Mouse (Mus musculus) limb, embryonic 13.5 days (tissue): ENCODE results near the gene Fgd3. TPM values are rescaled to one million over a fixed set of nuclear protein-coding genes. Genes with fewer than 3 reads are reported as not detected.
A peak's percentile ranks its signal among the peaks of the same experiment; 100 is the strongest.

Source experiments
- ATAC-seq: fragments of 200-750 bp; cut with Nextera tagmentation; 2 replicates; pipeline ENCODE4 v1.8.0; 2017; ENCODE audit warnings: low read depth, moderate number of reproducible peaks, moderate TSS enrichment; ENCODE audit not compliant: low FRiP score
- H3K27ac ChIP-seq: fragments of 300-500 bp; sonication (generic); 2 replicates; pipeline ENCODE4 v1.5.1; 2015; ENCODE audit warnings: inconsistent platforms, mild to moderate bottlenecking, moderate library complexity
- H3K27me3 ChIP-seq: fragments of 300-500 bp; sonication (generic); 2 replicates; pipeline ENCODE4 v1.6.1; 2015; ENCODE audit warnings: mild to moderate bottlenecking, inconsistent platforms
- H3K36me3 ChIP-seq: fragments of 300-500 bp; sonication (generic); 2 replicates; pipeline ENCODE4 v1.6.1; 2015; ENCODE audit warnings: inconsistent platforms, mild to moderate bottlenecking, moderate library complexity
- H3K4me1 ChIP-seq: fragments of 300-500 bp; sonication (generic); 2 replicates; pipeline ENCODE4 v1.6.1; 2015; ENCODE audit warnings: inconsistent platforms
- H3K4me2 ChIP-seq: fragments of 300-500 bp; sonication (generic); replicated peaks from 2 replicates; pipeline ENCODE4 v1.6.1; 2015; ENCODE audit warnings: inconsistent platforms, mild to moderate bottlenecking, moderate library complexity
- H3K4me3 ChIP-seq: fragments of 300-500 bp; sonication (generic); 2 replicates; pipeline ENCODE4 v1.5.1; 2015; ENCODE audit warnings: moderate library complexity, mild to moderate bottlenecking, inconsistent platforms
- H3K9ac ChIP-seq: fragments of 300-500 bp; sonication (generic); 2 replicates; pipeline ENCODE4 v1.6.1; 2015; ENCODE audit warnings: mild to moderate bottlenecking, inconsistent platforms
- H3K9me3 ChIP-seq: fragments of 300-500 bp; sonication (generic); 2 replicates; pipeline ENCODE4 v1.6.1; 2016; ENCODE audit warnings: inconsistent platforms
- WGBS: fragments of 180-500 bp; shearing (Covaris S2); methylation state at CpG from one replicate; pipeline ENCODE4 v1.1.7; 2015; 5-methylcytosine and 5-hydroxymethylcytosine counted together
- polyA plus RNA-seq: library from polyadenylated mRNA; unstranded; fragments of >200 nt; fragmentation: Nextera tagmentation; extraction: Ambion mirVana; gene quantifications from 2 replicates; pipeline ENCODE4 v1.2.1, GENCODE M21; 2015

Gene Fgd3
- polyA plus RNA-seq, 1 experiment from 2014 or later, result 0.38 TPM

- Histone ChIP-seq H3K4me1 (peaks cover 34% of the 10 kb centered on the region), H3K27ac (peak overlapping the region; percentile 64; the same call in 1 of the 2 replicates), H3K27me3 (no peaks in the 10 kb centered on the region), H3K36me3 (no peaks in the 10 kb centered on the region), H3K9me3 (no peaks in the 10 kb centered on the region), H3K4me3 (peak overlapping the region; percentile 82; the same call in 1 of the 2 replicates), H3K9ac (0 out of 2 replicates have a peak overlapping the region, but pooled peaks have one; percentile 63), H3K4me2 (peak overlapping the region; percentile 81)
- 39% methylated on average over 9 of the region's 9 CpGs for WGBS
- 0 out of 2 replicates have a peak, but pooled peaks have one; percentile 30 for ATAC-seq
These were observed 103.1 kb downstream of the Fgd3 start for GRCm38 (mm10) chr13:49216808-49217561.

GRCm38 (mm10) chr13:49216220-49216552 is 103.9 kb downstream of the Fgd3 start:
- ATAC-seq, result peak; percentile 66
- 3% methylated on average over 17 of the region's 17 CpGs for WGBS
- Histone ChIP-seq H3K4me1 (peaks cover 37% of the 10 kb centered on the region), H3K9me3 (no peaks in the 10 kb centered on the region), H3K27me3 (no peaks in the 10 kb centered on the region), H3K4me3 (peak overlapping the region; percentile 82), H3K36me3 (no peaks in the 10 kb centered on the region), H3K9ac (peak overlapping the region; percentile 63), H3K27ac (peak overlapping the region; percentile 64), H3K4me2 (peak overlapping the region; percentile 81)

- peak within 1 kb of the TSS; percentile 86 for H3K9ac ChIP-seq
- peak within 1 kb of the TSS; percentile 82 for H3K4me3 ChIP-seq
- peak within 1 kb of the TSS; percentile 66 for H3K27ac ChIP-seq
- no peaks in the 10 kb centered on the region for H3K27me3 ChIP-seq
- peaks cover 37% of the 10 kb centered on the region for H3K4me1 ChIP-seq
- H3K36me3 ChIP-seq, result no peaks in the 10 kb centered on the region
- H3K9me3 ChIP-seq, result no peaks in the 10 kb centered on the region
- peak; percentile 90 for ATAC-seq
- WGBS, result under 1% methylated on average over 72 of the region's 78 CpGs
- peak within 1 kb of the TSS; percentile 81 for H3K4me2 ChIP-seq
These were observed 104.4 kb downstream of the Fgd3 start, which contains the start of gene Card19 for GRCm38 (mm10) chr13:49215504-49216219. Gene Card19 (minus strand): TSS chr13:49216037.

- Histone ChIP-seq H3K27ac (peak overlapping the region; percentile 66; the same call in 1 of the 2 replicates), H3K4me1 (peaks cover 37% of the 10 kb centered on the region)
These were observed 105.0 kb downstream of the Fgd3 start for GRCm38 (mm10) chr13:49215128-49215503.

GRCm38 (mm10) chr13:49214454-49214853 is 105.7 kb downstream of the Fgd3 start:
- ATAC-seq, result no peak
- Histone ChIP-seq H3K9me3 (no peaks in the 10 kb centered on the region), H3K4me3 (peak overlapping the region; percentile 82; the same call in 1 of the 2 replicates), H3K27me3 (no peaks in the 10 kb centered on the region), H3K4me1 (peaks cover 39% of the 10 kb centered on the region), H3K4me2 (peak overlapping the region; percentile 81), H3K9ac (no peak overlapping the region), H3K36me3 (no peaks in the 10 kb centered on the region), H3K27ac (no peak overlapping the region)
- 76% methylated on average over 3 of the region's 3 CpGs for WGBS

More at GRCm38 (mm10) chr13:49215128-49215503, 105.0 kb downstream of the Fgd3 start:
- Histone ChIP-seq H3K27me3 (no peaks in the 10 kb centered on the region), H3K9ac (peak overlapping the region; percentile 86), H3K4me3 (peak overlapping the region; percentile 82), H3K9me3 (no peaks in the 10 kb centered on the region), H3K36me3 (no peaks in the 10 kb centered on the region), H3K4me2 (peak overlapping the region; percentile 81)
- WGBS, result 9% methylated on average over 5 of the region's 5 CpGs
- no peak for ATAC-seq

- Histone ChIP-seq H3K36me3 (no peaks in the 10 kb centered on the region), H3K27me3 (no peaks in the 10 kb centered on the region), H3K9ac (no peak overlapping the region), H3K27ac (no peak overlapping the region), H3K4me3 (no peak overlapping the region), H3K4me1 (peaks cover 44% of the 10 kb centered on the region), H3K4me2 (peak overlapping the region; percentile 81), H3K9me3 (no peaks in the 10 kb centered on the region)
- ATAC-seq, result no peak
- WGBS, result 64% methylated on average over 4 of the region's 4 CpGs
These were observed 106.6 kb downstream of the Fgd3 start for GRCm38 (mm10) chr13:49213531-49213932.

GRCm38 (mm10) chr13:49212711-49213500 is 107.2 kb downstream of the Fgd3 start:
- H3K4me2 ChIP-seq, result no peak overlapping the region
- no peak overlapping the region for H3K27ac ChIP-seq
- 87% methylated on average over 4 of the region's 4 CpGs for WGBS
- no peaks in the 10 kb centered on the region for H3K36me3 ChIP-seq
- no peak overlapping the region for H3K9ac ChIP-seq
- H3K9me3 ChIP-seq, result no peaks in the 10 kb centered on the region
- no peaks in the 10 kb centered on the region for H3K27me3 ChIP-seq
- H3K4me3 ChIP-seq, result no peak overlapping the region
- no peak for ATAC-seq
- H3K4me1 ChIP-seq, result peaks cover 44% of the 10 kb centered on the region

Other genes with a start within 250 kb of the Fgd3 start
- 2.0 and 2.1 TPM in 2 replicates for gene Wnk2, start 172.3 kb downstream of the Fgd3 start, polyA plus RNA-seq
- gene Ninj1, start 132.8 kb downstream of the Fgd3 start, polyA plus RNA-seq, result 47.1 and 50.5 TPM in 2 replicates
- 58.0 and 64.7 TPM in 2 replicates for gene Card19, start 104.3 kb downstream of the Fgd3 start, polyA plus RNA-seq
- 1.8 and 1.9 TPM in 2 replicates for gene Susd3, start 71.6 kb downstream of the Fgd3 start, polyA plus RNA-seq
- gene Bicd2, start 21.3 kb upstream of the Fgd3 start, polyA plus RNA-seq, result 34.2 and 36.6 TPM in 2 replicates
- gene Ippk, start 100.9 kb upstream of the Fgd3 start, polyA plus RNA-seq, result 13.9 and 14.3 TPM in 2 replicates
- 1.2 and 1.5 TPM in 2 replicates for gene Tes3-ps, start 173.0 kb upstream of the Fgd3 start, polyA plus RNA-seq
- gene Ecm2, start 184.5 kb upstream of the Fgd3 start, polyA plus RNA-seq, result 1.4 and 1.9 TPM in 2 replicates
- 41.4 and 48.2 TPM in 2 replicates for gene Aspn, start 224.1 kb upstream of the Fgd3 start, polyA plus RNA-seq